Mouse (Mus musculus) adipocyte (in vitro differentiated cells): Measurements from ENCODE around the gene Trabd2b.
A peak's percentile ranks its signal among the peaks of the same experiment; 100 is the strongest.

Experiments used
- DNase-seq: peaks from one replicate; pipeline ENCODE4 v3.0.0-alpha.2; 2016; ENCODE audit warnings: low spot score

Gene Trabd2b

DNA sequence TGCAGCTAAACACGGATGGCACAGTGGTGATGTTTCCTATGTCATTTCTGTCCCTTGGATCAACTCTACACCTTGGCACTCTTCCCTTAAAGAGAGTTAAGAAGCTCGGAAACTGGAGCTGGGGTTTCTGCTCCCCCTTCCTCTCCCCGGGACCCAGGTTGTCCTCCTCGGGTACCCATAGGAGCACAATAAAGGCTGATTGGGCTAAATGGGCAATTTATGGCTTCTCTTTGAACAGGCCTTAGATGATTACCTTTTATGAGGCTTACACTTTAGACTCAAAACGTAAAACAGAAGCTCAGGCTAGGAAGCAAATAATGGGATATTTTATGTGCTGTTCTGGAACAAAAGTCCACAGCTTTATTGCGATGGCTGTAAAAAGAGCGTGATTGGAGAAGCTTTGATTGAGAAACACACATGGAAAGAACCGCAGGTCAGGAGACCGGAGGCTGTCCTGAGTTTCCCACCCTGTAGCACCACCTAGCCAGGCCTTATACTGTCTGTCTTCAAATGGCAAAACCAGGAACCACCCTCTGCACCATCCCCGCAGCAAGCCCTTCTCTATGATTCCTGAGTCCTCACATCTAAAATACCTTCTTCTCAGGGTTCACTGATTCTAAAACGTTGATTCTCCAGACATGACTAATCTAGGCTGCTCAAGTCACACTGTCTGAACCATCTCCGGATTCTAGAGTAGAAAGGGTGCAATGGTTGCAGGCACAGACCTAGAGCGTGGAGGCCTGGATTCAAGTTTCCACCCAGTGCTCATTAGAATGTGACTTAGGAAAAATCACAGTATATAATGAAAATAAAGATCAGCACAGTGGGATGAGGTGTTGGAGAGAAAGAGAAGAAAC is 240.5 kb downstream of the Trabd2b start:
- DNase-seq = no peak

DNA sequence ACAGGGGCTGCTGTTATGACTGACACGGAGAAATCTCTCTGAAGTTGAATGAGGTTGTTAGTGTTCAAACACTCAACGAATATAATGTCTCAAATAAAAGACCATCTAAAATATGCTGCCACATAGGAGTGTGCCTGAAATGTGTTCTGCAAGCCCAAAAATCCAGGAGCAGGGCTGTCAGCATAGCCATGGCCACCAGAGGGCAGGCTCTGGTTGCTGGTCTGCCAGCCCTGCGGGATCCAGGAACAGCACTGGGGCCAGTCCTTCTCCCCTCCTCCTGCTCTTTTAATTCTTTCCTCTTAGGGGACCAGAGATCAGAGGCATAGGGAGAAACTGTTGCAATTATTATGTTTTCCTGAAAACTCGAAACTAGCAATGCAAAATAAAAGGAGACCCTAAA is 241.2 kb downstream of the Trabd2b start:
- DNase-seq = peak; percentile 68

DNA sequence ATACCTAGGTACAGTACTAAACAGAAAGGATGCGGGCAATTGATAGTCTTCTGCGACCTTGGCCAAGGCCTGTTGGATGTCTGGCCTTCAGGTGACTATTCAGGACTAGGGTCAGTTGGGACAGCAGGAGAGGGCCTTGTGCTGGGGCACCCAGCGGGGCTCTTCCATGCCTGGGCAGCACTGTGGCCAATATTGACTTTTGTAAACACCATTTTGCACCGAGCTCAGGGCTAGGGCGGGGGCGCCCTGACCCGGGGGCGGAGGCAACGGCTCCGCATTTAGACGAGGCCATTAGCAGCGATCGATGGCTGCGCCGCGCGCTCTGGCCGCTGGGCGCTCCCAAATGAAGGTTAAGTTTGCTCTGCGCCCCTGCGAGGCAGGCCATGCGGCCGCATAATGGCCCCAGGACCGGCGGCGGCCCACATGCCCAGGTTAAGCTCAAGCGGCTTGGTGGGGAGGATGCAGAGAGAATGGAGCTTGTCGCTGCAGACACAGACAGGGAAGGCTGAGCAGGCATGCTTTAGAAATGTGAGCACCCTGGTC is 242.1 kb downstream of the Trabd2b start:
- no peak for DNase-seq

DNA sequence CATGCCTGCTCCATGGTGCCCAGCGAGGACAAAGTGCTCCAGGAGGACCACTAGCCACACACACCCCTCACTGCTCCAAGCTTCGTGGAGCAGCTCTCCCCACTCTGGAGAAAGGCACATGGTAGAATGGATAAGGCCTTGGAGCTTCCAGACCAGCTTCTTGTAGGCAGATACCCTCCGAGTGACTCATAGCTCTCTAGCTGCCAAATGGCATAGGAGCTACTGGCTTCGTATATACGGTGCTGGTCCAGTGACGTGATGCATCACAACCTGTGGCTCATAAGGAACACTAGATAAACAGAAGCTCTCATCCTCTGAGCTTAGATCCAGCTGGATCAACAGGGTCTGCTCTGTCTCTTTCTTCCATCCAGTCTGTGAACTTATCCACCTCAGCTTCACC is 244.0 kb downstream of the Trabd2b start:
- DNase-seq = no peak

DNA sequence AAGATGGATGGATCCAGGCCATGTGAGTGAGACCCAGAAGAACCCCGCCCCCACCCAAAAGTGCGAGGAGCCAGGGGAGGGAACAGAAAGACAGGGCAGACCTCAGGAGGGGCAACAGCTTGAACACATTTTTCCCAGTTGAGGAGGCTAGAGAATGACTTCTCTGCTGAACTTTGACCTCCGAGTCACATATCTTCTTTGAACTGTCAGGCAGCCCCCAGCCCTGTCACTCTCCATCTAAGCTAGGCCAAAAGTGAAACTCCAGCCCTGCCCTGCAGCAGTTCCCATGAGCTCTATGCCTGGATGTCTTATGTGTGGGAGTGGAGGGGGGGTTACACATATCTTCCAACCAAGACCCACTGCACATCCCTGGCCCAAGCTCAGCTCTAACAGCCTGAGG is 244.5 kb downstream of the Trabd2b start:
- no peak for DNase-seq

DNA sequence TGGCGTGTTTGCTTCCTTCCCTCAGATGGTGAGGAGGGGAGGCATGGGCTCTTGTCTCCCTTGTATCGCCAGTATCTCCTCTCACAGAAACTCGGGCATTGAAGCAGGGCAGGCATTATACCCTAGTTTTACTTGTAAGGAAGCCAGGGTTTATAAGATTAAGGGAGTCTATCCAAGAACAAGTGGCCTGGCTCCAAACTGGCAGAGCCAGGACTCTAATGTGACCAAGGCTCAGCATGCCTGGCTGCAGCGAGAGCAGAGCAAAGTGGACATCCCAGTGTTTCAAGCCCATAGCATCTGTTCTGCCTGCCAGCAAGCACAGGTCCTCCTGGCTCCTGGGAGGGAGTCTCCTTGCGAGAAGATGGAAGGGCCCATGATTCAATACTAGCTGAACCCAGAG is 245.1 kb downstream of the Trabd2b start:
- DNase-seq = peak; percentile 87

DNA sequence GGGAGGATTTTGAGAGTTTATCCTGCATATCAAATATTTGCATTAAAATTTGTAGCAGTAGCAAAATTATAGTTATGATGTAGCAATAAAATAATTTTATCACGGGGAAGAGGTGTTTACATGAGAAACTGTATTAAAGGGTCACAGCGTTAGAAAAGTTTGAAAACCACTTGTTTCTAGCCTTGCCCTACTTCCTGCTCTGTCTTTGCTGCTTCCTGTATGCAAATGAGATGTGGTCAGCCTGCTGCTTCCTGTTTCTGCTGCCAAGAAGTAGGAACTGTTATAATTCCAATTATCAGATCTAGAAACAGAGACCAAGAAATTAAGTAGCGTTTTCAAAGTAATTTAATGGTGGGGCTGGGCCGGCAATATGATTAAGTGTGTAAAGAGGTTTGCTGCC is 245.9 kb downstream of the Trabd2b start:
- no peak for DNase-seq

DNA sequence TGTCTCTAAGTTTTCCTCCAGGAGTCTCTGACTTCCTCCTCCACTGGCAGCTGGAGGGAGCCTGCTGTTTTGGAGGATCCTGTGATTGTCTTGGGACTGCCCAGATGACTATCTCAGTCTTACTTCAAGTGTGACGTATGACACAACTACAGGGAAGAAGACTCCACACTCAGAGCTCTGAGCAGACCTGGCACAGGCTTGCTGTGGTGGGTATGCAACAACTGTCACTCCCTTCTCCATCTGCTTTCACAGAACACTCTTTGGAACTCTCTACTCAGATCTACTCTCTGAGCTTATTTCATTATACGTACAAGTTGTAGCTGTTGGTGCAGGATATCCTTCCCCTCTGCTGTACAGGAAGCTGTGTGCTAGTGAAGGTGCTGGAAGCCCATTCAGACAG is 251.4 kb downstream of the Trabd2b start:
- no peak for DNase-seq

DNA sequence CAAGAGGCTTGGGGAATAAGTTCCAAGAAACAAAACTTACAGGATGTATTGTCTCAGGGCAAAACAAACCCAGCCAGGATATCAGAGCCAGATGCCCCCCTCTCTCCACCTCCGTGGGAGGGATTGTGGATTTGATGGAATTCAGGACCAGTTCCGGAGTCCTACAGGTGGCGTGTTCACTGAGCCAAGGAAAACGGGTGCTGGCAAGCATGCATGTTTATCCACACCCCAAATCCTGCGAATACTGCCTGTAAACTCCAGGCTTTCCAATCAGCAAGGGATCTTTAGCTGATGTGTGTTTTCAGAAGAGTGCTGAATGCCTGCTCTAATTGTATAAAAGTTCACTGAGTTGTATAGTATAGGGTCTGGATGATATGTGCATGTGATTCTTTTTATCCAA is 253.4 kb downstream of the Trabd2b start:
- no peak for DNase-seq

DNA sequence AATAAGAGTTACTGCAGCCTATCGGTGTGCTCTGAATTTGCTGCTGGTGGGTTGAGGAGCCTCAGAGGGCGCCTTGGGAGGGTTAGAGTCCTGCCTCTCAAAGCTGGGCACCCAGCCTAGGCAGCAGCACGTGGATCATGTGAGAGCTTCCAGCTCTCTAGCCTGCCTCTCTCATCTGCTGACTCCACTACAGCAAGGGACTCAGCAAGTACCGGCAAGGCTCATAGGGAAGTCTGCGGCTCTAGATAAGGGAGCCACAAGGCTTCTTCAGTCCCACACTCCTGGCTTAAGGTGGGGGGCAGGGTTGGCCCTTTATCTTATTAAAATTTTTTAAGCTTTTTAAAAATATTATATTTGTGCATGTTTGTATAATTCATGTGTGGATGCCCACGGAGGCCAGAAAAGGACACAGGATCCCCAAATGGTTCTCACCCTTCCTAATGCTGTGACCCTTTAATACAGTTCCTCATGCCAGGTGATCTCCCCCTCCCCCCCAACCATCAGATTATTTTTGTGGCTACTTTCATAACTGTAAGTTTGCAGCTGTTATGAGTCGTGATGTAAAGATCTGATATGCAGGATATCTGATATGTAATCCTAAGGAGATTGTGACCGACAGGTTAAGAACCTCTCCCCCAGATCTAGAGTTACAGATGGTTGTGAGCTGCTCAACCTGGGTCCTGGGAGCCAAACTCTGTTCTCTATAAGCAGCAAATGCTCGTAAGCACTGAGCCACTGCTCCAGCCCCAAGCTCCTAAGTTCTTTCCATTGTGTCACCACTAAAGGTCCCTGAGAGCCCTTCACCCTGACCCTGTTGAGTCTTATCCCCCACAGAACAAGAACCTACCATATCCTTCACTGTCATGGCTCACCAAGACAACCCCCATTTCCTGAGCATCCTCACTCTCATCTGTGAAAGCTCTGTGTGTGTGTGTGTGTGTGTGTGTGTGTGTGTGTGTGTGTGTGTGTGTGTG is 257.8 kb downstream of the Trabd2b start:
- DNase-seq = peak; percentile 46
